Comparison of ENCODE assay signal across 21 mouse cellular contexts in the genomic region with DNA sequence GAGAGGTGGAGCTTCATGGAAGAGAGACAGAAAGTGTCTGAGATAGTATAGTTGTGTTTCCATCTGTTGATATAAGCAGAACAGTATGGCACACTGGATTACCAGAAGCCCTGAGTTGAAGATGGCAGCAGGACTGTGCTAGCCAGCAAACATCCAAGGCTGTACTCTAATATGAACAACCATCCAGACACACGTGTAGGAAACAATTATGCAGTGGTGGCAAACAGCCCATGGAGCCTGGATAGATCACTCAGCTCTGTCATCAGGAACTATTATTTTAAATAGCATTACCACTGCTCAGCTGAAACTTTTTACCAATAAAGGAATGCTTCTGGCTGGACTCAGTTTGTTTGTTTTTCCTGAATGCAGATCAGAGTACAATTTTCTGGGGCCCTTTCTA.
DNase-seq lines count a peak whose midpoint lies in the region; ATAC-seq and TF ChIP-seq lines count a peak whose summit lies in the region.
"Had no signal": no experiment of that assay in that cellular context is flagged by ENCODE, and none has a peak within 500 bp of the region (broad histone marks: within the 10 kb centered on the region; RNA-seq: fewer than 3 reads in every experiment).

No protein-coding gene starts in this region.

- intact Hi-C loops in heart, adult 2 months (cut with DNase I) = no loop called here

- TF ChIP-seq EP300 in heart, adult 2 months (IDR thresholded peaks at IDR 0.05; ENCODE audit: insufficient read depth, low read depth, low read length) = no peak

- no peaks in the 10 kb centered on the region for H3K4me1 ChIP-seq in embryonic facial prominence, embryonic 14.5 days (ENCODE audit: control insufficient read depth, insufficient read depth, low read length)
- peaks cover 6% of the 10 kb centered on the region for H3K4me1 ChIP-seq in embryonic facial prominence, embryonic 10.5 days
- H3K4me1 ChIP-seq in heart, adult 2 months (ENCODE audit: control insufficient read depth, insufficient read depth, low read length) = peaks cover 1% of the 10 kb centered on the region
- peaks cover 6% of the 10 kb centered on the region for H3K4me1 ChIP-seq in embryonic fibroblast, embryonic 13.5 days (ENCODE audit: control insufficient read depth, insufficient read depth, low read length)
- H3K4me1 ChIP-seq: forebrain, embryonic 12.5 days; intestine, embryonic 15.5 days had no signal

- 44% methylated on average over 1 of the region's 1 CpGs for WGBS in embryonic facial prominence, embryonic 14.5 days
- 71% methylated on average over 1 of the region's 1 CpGs for WGBS in embryonic facial prominence, embryonic 10.5 days
- 13% methylated on average over 1 of the region's 1 CpGs for whole genome bisulfite sequencing in heart, adult 2 months

- no peak for TF ChIP-seq POLR2A in heart, adult 2 months (IDR thresholded peaks at IDR 0.05; ENCODE audit: insufficient read depth, low read depth, low read length)
- no peak for TF ChIP-seq POLR2A in embryonic fibroblast, embryonic 13.5 days (IDR thresholded peaks at IDR 0.05; ENCODE audit: low read depth, low read length)

- no peak overlapping the region for H3K4me2 ChIP-seq in embryonic facial prominence, embryonic 14.5 days (ENCODE audit: low read depth, low read length)
- H3K4me2 ChIP-seq: forebrain, embryonic 12.5 days; heart, embryonic 12.5 days; intestine, embryonic 15.5 days; liver, embryonic 11.5 days had no signal

- no peaks in the 10 kb centered on the region for H3K27me3 ChIP-seq in embryonic facial prominence, embryonic 14.5 days (replicated peaks; ENCODE audit: control insufficient read depth, insufficient read depth, low read length)
- no peaks in the 10 kb centered on the region for H3K27me3 ChIP-seq in embryonic facial prominence, embryonic 10.5 days (replicated peaks; ENCODE audit: low read depth, poor library complexity, severe bottlenecking)
- H3K27me3 ChIP-seq in heart, adult 2 months (ENCODE audit: control insufficient read depth, insufficient read depth, low read length) = no peaks in the 10 kb centered on the region
- H3K27me3 ChIP-seq: forebrain, embryonic 12.5 days; heart, embryonic 12.5 days; intestine, embryonic 15.5 days had no signal

- no peaks in the 10 kb centered on the region for H3K36me3 ChIP-seq in embryonic facial prominence, embryonic 14.5 days (ENCODE audit: control insufficient read depth, insufficient read depth, low read length)
- H3K36me3 ChIP-seq in embryonic facial prominence, embryonic 10.5 days (replicated peaks) = no peaks in the 10 kb centered on the region
- no peaks in the 10 kb centered on the region for H3K36me3 ChIP-seq in heart, adult 2 months (ENCODE audit: control insufficient read depth, insufficient read depth, low read length)
- H3K36me3 ChIP-seq: forebrain, embryonic 12.5 days; heart, embryonic 12.5 days; hindbrain, embryonic 10.5 days; intestine, embryonic 15.5 days had no signal

- peak; percentile 73 for DNase-seq in embryonic facial prominence, embryonic 14.5 days (ENCODE audit: low spot score)
- DNase-seq in embryonic facial prominence, embryonic 10.5 days (ENCODE audit: low spot score) = no peak
- peak; percentile 62 for DNase-seq in heart, postnatal 4 days
- no peak for DNase-seq in heart, adult 2 months
- DNase-seq in kidney, postnatal 4 days = peak; percentile 52 to 59
- DNase-seq in kidney, adult 11 months = no peak
- DNase-seq: cerebellum, adult 11-12 months; cerebellum, postnatal 10 days; gastrocnemius, postnatal 25 days; lung, adult 2 months; lung, postnatal 4 days; thymus, adult 18-20 months; thymus, postnatal 36 days had no signal

- H3K27ac ChIP-seq in embryonic facial prominence, embryonic 14.5 days (replicated peaks; ENCODE audit: low read depth, low read length) = peak overlapping the region; percentile 4; the same call in 1 of the 2 replicates
- H3K27ac ChIP-seq in embryonic facial prominence, embryonic 10.5 days (replicated peaks) = no peak overlapping the region
- no peak overlapping the region for H3K27ac ChIP-seq in heart, adult 2 months
- H3K27ac ChIP-seq in embryonic fibroblast, embryonic 13.5 days (ENCODE audit: insufficient read depth, low read length) = peak overlapping the region; percentile 83
- H3K27ac ChIP-seq: forebrain, embryonic 12.5 days; hindbrain, embryonic 10.5 days; intestine, embryonic 15.5 days had no signal

- TF ChIP-seq CTCF in heart, adult 2 months (IDR thresholded peaks at IDR 0.05) = no peak
- TF ChIP-seq CTCF in embryonic fibroblast, embryonic 13.5 days (IDR thresholded peaks at IDR 0.05; ENCODE audit: borderline replicate concordance, insufficient read depth, low read length) = no peak

- no peak overlapping the region for H3K9ac ChIP-seq in embryonic facial prominence, embryonic 14.5 days (ENCODE audit: low read depth, low read length)
- H3K9ac ChIP-seq in heart, adult 2 months (ENCODE audit: low read depth, low read length) = no peak overlapping the region
- H3K9ac ChIP-seq: forebrain, embryonic 12.5 days; heart, embryonic 12.5 days; intestine, embryonic 15.5 days had no signal

- H3K79me2 ChIP-seq in heart, adult 2 months (replicated peaks; ENCODE audit: control insufficient read depth, insufficient read depth, low read length) = no peaks in the 10 kb centered on the region

- no peaks in the 10 kb centered on the region for H3K9me3 ChIP-seq in embryonic facial prominence, embryonic 14.5 days (ENCODE audit: control insufficient read depth, low read length)
- H3K9me3 ChIP-seq in embryonic facial prominence, embryonic 10.5 days = no peaks in the 10 kb centered on the region
- H3K9me3 ChIP-seq: forebrain, embryonic 12.5 days; heart, embryonic 12.5 days; hindbrain, embryonic 10.5 days; intestine, embryonic 15.5 days had no signal

- peak; percentile 33; the same call in 1 of the 2 replicates for ATAC-seq in embryonic facial prominence, embryonic 14.5 days (ENCODE audit: low read depth)
- ATAC-seq: hindbrain, embryonic 16.5 days; intestine, embryonic 15.5 days had no signal

- no peak overlapping the region for H3K4me3 ChIP-seq in embryonic facial prominence, embryonic 14.5 days (ENCODE audit: low read depth, low read length)
- no peak overlapping the region for H3K4me3 ChIP-seq in embryonic facial prominence, embryonic 10.5 days
- H3K4me3 ChIP-seq in heart, adult 2 months = no peak overlapping the region
- H3K4me3 ChIP-seq in embryonic fibroblast, embryonic 13.5 days (ENCODE audit: insufficient read depth, low read length) = no peak overlapping the region
- H3K4me3 ChIP-seq: erythroblast, embryonic 14.5 days; forebrain, embryonic 12.5 days; heart, embryonic 12.5 days; hindbrain, embryonic 10.5 days; intestine, embryonic 15.5 days had no signal

Comparison
In these comparisons a context has a peak if more than half of its experiments do, and no peak if none do; other contexts are left out.
1. DNase-seq: peak in embryonic facial prominence, embryonic 14.5 days (single experiment), heart, postnatal 4 days (single experiment) and kidney, postnatal 4 days (2 of 2); none in embryonic facial prominence, embryonic 10.5 days (single experiment), heart, adult 2 months (0 of 2) and kidney, adult 11 months (single experiment).
2. H3K27ac ChIP-seq: peak in embryonic facial prominence, embryonic 14.5 days (single experiment) and embryonic fibroblast, embryonic 13.5 days (single experiment); none in embryonic facial prominence, embryonic 10.5 days (single experiment) and heart, adult 2 months (single experiment).